Mouse (Mus musculus) forebrain, embryonic 12.5 days (tissue): ENCODE results near the gene Gm9821. TPM values are rescaled to one million over a fixed set of nuclear protein-coding genes. Genes with fewer than 3 reads are reported as not detected.
A peak's percentile ranks its signal among the peaks of the same experiment; 100 is the strongest.

Source experiments
- ATAC-seq: fragments of 200-750 bp; cut with Nextera tagmentation; 2 replicates; pipeline ENCODE4 v1.8.0; 2017; ENCODE audit warnings: moderate TSS enrichment; ENCODE audit not compliant: low FRiP score
- H3K27ac ChIP-seq: fragments of 300-500 bp; sonication (generic); 2 replicates; pipeline ENCODE4 v1.5.1; 2016; ENCODE audit warnings: mild to moderate bottlenecking
- H3K27me3 ChIP-seq: fragments of 300-500 bp; sonication (generic); 2 replicates; pipeline ENCODE4 v1.6.1; 2016; ENCODE audit warnings: mild to moderate bottlenecking
- H3K36me3 ChIP-seq: fragments of 300-500 bp; sonication (generic); replicated peaks from 2 replicates; pipeline ENCODE4 v1.6.1; 2016; ENCODE audit warnings: mild to moderate bottlenecking
- H3K4me1 ChIP-seq: fragments of 300-500 bp; sonication (generic); 2 replicates; pipeline ENCODE4 v1.6.1; 2016
- H3K4me2 ChIP-seq: fragments of 300-500 bp; sonication (generic); 2 replicates; pipeline ENCODE4 v1.6.1; 2016; ENCODE audit warnings: mild to moderate bottlenecking, moderate library complexity
- H3K4me3 ChIP-seq: fragments of 300-500 bp; sonication (generic); replicated peaks from 2 replicates; pipeline ENCODE4 v1.5.1; 2016; ENCODE audit warnings: mild to moderate bottlenecking
- H3K9ac ChIP-seq: fragments of 300-500 bp; sonication (generic); 2 replicates; pipeline ENCODE4 v1.6.1; 2016; ENCODE audit warnings: mild to moderate bottlenecking
- H3K9me3 ChIP-seq: fragments of 300-500 bp; sonication (generic); 2 replicates; pipeline ENCODE4 v1.6.1; 2016
- WGBS: fragments of 180-500 bp; shearing (Covaris S2); methylation state at CpG from one replicate; pipeline ENCODE4 v1.1.7; 2016; 5-methylcytosine and 5-hydroxymethylcytosine counted together
- microRNA-seq: library from miRNA; unstranded; fragments of <30 nt; microRNA quantifications from one replicate; pipeline ENCODE4, GENCODE M21; 2017
- polyA plus RNA-seq: library from polyadenylated mRNA; unstranded; fragments of >200 nt; fragmentation: Nextera tagmentation; extraction: Ambion mirVana; gene quantifications from 2 replicates; pipeline ENCODE4 v1.2.1, GENCODE M21; 2016

Gm9821 gene
- polyA plus RNA-seq, 1 experiment from 2014 or later: 0.52 TPM

- no peak overlapping the region; the same call in none of the 2 replicates for H3K27ac ChIP-seq
- peak; percentile 44; the same call in 1 of the 2 replicates for ATAC-seq
- peaks cover 17% of the 10 kb centered on the region for H3K4me1 ChIP-seq
- no peak overlapping the region for H3K9ac ChIP-seq
- H3K9me3 ChIP-seq: no peaks in the 10 kb centered on the region
- 6% methylated on average over 5 of the region's 5 CpGs for WGBS
- no peaks in the 10 kb centered on the region for H3K36me3 ChIP-seq
- H3K4me3 ChIP-seq: no peak overlapping the region
- H3K27me3 ChIP-seq: 0 out of 2 replicates have a peak, but pooled peaks cover 6% of the 10 kb centered on the region
- H3K4me2 ChIP-seq: no peak overlapping the region
These were observed 40.6 kb downstream of the Gm9821 start for GRCm38 (mm10) chr2:91986071-91986470.

GRCm38 (mm10) chr2:91987542-91987941, 42.0 kb downstream of the Gm9821 start:
- WGBS: 1% methylated on average over 3 of the region's 3 CpGs
- Histone ChIP-seq H3K9me3 (no peaks in the 10 kb centered on the region), H3K4me1 (peaks cover 17% of the 10 kb centered on the region), H3K9ac (no peak overlapping the region), H3K27ac (no peak overlapping the region), H3K36me3 (no peaks in the 10 kb centered on the region), H3K4me3 (no peak overlapping the region), H3K27me3 (0 out of 2 replicates have a peak, but pooled peaks cover 6% of the 10 kb centered on the region), H3K4me2 (no peak overlapping the region)
- peak; percentile 22; the same call in 1 of the 2 replicates for ATAC-seq

- Histone ChIP-seq H3K4me1 (peaks cover 11% of the 10 kb centered on the region), H3K36me3 (no peaks in the 10 kb centered on the region), H3K4me3 (no peak overlapping the region), H3K9ac (no peak overlapping the region), H3K27me3 (0 out of 2 replicates have a peak, but pooled peaks cover 6% of the 10 kb centered on the region), H3K27ac (no peak overlapping the region), H3K9me3 (no peaks in the 10 kb centered on the region), H3K4me2 (no peak overlapping the region)
- ATAC-seq: no peak
These were observed 44.2 kb downstream of the Gm9821 start for GRCm38 (mm10) chr2:91989750-91990149.

- Histone ChIP-seq H3K4me2 (no peak overlapping the region), H3K36me3 (no peaks in the 10 kb centered on the region), H3K27ac (no peak overlapping the region), H3K4me1 (0 out of 2 replicates have a peak, but pooled peaks cover 3% of the 10 kb centered on the region), H3K4me3 (no peak overlapping the region), H3K9me3 (no peaks in the 10 kb centered on the region), H3K27me3 (0 out of 2 replicates have a peak, but pooled peaks cover 4% of the 10 kb centered on the region), H3K9ac (no peak overlapping the region)
- ATAC-seq: no peak
- WGBS: 67% methylated on average over 3 of the region's 3 CpGs
These were observed 47.9 kb downstream of the Gm9821 start for GRCm38 (mm10) chr2:91993409-91993808.

GRCm38 (mm10) chr2:91996006-91996405, 50.5 kb downstream of the Gm9821 start:
- no peaks in the 10 kb centered on the region for H3K9me3 ChIP-seq
- 89% methylated on average over 5 of the region's 5 CpGs for WGBS
- H3K27me3 ChIP-seq: 0 out of 2 replicates have a peak, but pooled peaks cover 4% of the 10 kb centered on the region
- H3K4me1 ChIP-seq: 0 out of 2 replicates have a peak, but pooled peaks cover 3% of the 10 kb centered on the region
- H3K9ac ChIP-seq: no peak overlapping the region
- no peak overlapping the region for H3K4me3 ChIP-seq
- no peak overlapping the region for H3K4me2 ChIP-seq
- ATAC-seq: no peak
- no peaks in the 10 kb centered on the region for H3K36me3 ChIP-seq
- H3K27ac ChIP-seq: no peak overlapping the region

Small RNA genes lying within 50 kb of the gene (microRNA-seq; reads per million reads assigned to microRNA genes)
- gene Mir6999: not detected

Other genes with a start within 250 kb of the Gm9821 start
- 29.3 and 32.1 TPM in 2 replicates for gene Atg13, start 235.1 kb upstream of the Gm9821 start, polyA plus RNA-seq
- gene Harbi1, start 234.9 kb upstream of the Gm9821 start, polyA plus RNA-seq: 17.0 and 18.7 TPM in 2 replicates
- 22.1 and 24.1 TPM in 2 replicates for gene Ambra1, start 215.6 kb upstream of the Gm9821 start, polyA plus RNA-seq
- gene Chrm4, start 18.5 kb upstream of the Gm9821 start, polyA plus RNA-seq: 0.31 and 0.72 TPM in 2 replicates
- 834 and 889 TPM in 2 replicates for gene Mdk, start 13.4 kb upstream of the Gm9821 start, polyA plus RNA-seq
- 24.4 and 28.5 TPM in 2 replicates for gene Dgkz, start 30.2 kb downstream of the Gm9821 start, polyA plus RNA-seq
- 1.4 and 1.5 TPM in 2 replicates for gene Creb3l1, start 78.8 kb downstream of the Gm9821 start, polyA plus RNA-seq
- 43.7 and 44.1 TPM in 2 replicates for gene Phf21a, start 147.4 kb downstream of the Gm9821 start, polyA plus RNA-seq